Mouse (Mus musculus) spleen, adult 2 months (tissue): ENCODE results near the gene Ssh2. TPM values are rescaled to one million over a fixed set of nuclear protein-coding genes. Genes with fewer than 3 reads are reported as not detected.
A peak's percentile ranks its signal among the peaks of the same experiment; 100 is the strongest.

Source experiments
- DNase-seq, 2 experiments: peaks; one replicate each; pipeline versions ENCODE4 v3.0.0 to v3.0.0-alpha.2; 2012 to 2021; ENCODE audit warnings: low spot score in 2 of 2, low read depth in 1 of 2
- H3K27ac ChIP-seq: fragments of 200-500 bp; 2 replicates; pipeline ENCODE4 v1.5.1; 2012; ENCODE audit warnings: low read length, inconsistent platforms; ENCODE audit not compliant: insufficient read depth
- H3K27me3 ChIP-seq: fragments of 200-500 bp; 2 replicates; pipeline ENCODE4 v1.6.1; 2012; ENCODE audit warnings: mild to moderate bottlenecking, moderate library complexity, low read length, inconsistent platforms; ENCODE audit not compliant: control insufficient read depth, insufficient read depth
- H3K36me3 ChIP-seq: fragments of 200-500 bp; 2 replicates; pipeline ENCODE4 v1.6.1; 2012; ENCODE audit warnings: mild to moderate bottlenecking, low read length, inconsistent platforms; ENCODE audit not compliant: control insufficient read depth, insufficient read depth
- H3K4me1 ChIP-seq: fragments of 200-500 bp; 2 replicates; pipeline ENCODE4 v1.6.1; 2011; ENCODE audit warnings: inconsistent platforms; ENCODE audit not compliant: control insufficient read depth, insufficient read depth, insufficient read length
- H3K4me3 ChIP-seq: fragments of 200-500 bp; 2 replicates; pipeline ENCODE4 v1.5.1; 2011; ENCODE audit warnings: mild to moderate bottlenecking, inconsistent platforms; ENCODE audit not compliant: insufficient read depth, insufficient read length; ENCODE audit errors: extremely low read depth
- CTCF ChIP-seq: fragments of 200-500 bp; IDR thresholded peaks from 2 replicates; pipeline ENCODE4 v1.5.1; 2011; ENCODE audit warnings: mild to moderate bottlenecking, inconsistent platforms; ENCODE audit not compliant: insufficient read depth, insufficient read length, insufficient replicate concordance; ENCODE audit errors: extremely low read depth
- POLR2A ChIP-seq: fragments of 200-500 bp; IDR thresholded peaks from 2 replicates; pipeline ENCODE4 v1.6.1; 2011; ENCODE audit warnings: low read depth, low read length, inconsistent platforms
- WGBS: fragments of 180-500 bp; shearing (Covaris S2); methylation state at CpG from one replicate; pipeline ENCODE4 v1.1.7; 2018; 5-methylcytosine and 5-hydroxymethylcytosine counted together
- polyA plus RNA-seq: library from polyadenylated mRNA; depleted of rRNA; stranded (reverse); fragments of >200 nt; gene quantifications from 2 replicates; pipeline ENCODE4 v1.2.3, GENCODE M21; 2012

Ssh2 gene
- polyA plus RNA-seq, 1 experiment, result 21.2 TPM

- Histone ChIP-seq H3K27me3 (no peaks in the 10 kb centered on the region), H3K4me3 (no peak overlapping the region), H3K27ac (no peak overlapping the region), H3K4me1 (peaks cover 8% of the 10 kb centered on the region), H3K36me3 (peaks cover 27% of the 10 kb centered on the region)
- no peak for DNase-seq
- WGBS, result 65% methylated on average over 2 of the region's 2 CpGs
- no peak for TF ChIP-seq CTCF
- no peak for TF ChIP-seq POLR2A
These were observed 228.9 kb downstream of the Ssh2 start for GRCm38 (mm10) chr11:77444939-77445338.

- no peak overlapping the region for H3K4me3 ChIP-seq
- H3K27ac ChIP-seq, result no peak overlapping the region
- peak; percentile 49 to 51 for DNase-seq
- WGBS, result 18% methylated on average over 6 of the region's 6 CpGs
- peaks cover 8% of the 10 kb centered on the region for H3K4me1 ChIP-seq
- H3K36me3 ChIP-seq, result peaks cover 25% of the 10 kb centered on the region
- TF ChIP-seq POLR2A, result no peak
- TF ChIP-seq CTCF, result peak; percentile 37; the same call in 1 of the 2 replicates
- H3K27me3 ChIP-seq, result no peaks in the 10 kb centered on the region
These were observed 230.5 kb downstream of the Ssh2 start for GRCm38 (mm10) chr11:77446628-77447041.

- Histone ChIP-seq H3K4me1 (peaks cover 2% of the 10 kb centered on the region; the same call in 1 of the 2 replicates), H3K27ac (no peak overlapping the region), H3K4me3 (no peak overlapping the region), H3K36me3 (peaks cover 33% of the 10 kb centered on the region), H3K27me3 (no peaks in the 10 kb centered on the region)
- no peak for TF ChIP-seq CTCF
- no peak for TF ChIP-seq POLR2A
- WGBS, result 92% methylated on average over 7 of the region's 7 CpGs
- DNase-seq, result no peak
These were observed 233.1 kb downstream of the Ssh2 start for GRCm38 (mm10) chr11:77449224-77449623.

- peaks cover 42% of the 10 kb centered on the region for H3K36me3 ChIP-seq
- 95% methylated on average over 2 of the region's 2 CpGs for WGBS
- TF ChIP-seq POLR2A (no peak), CTCF (no peak)
These were observed 235.6 kb downstream of the Ssh2 start for GRCm38 (mm10) chr11:77451670-77452069.

GRCm38 (mm10) chr11:77453388-77453787 is 237.3 kb downstream of the Ssh2 start:
- Histone ChIP-seq H3K27ac (no peak overlapping the region), H3K4me1 (no peaks in the 10 kb centered on the region), H3K36me3 (peaks cover 40% of the 10 kb centered on the region), H3K4me3 (no peak overlapping the region), H3K27me3 (no peaks in the 10 kb centered on the region)
- WGBS, result 91% methylated on average over 2 of the region's 2 CpGs
- no peak for DNase-seq
- TF ChIP-seq CTCF, result no peak
- no peak for TF ChIP-seq POLR2A

More at GRCm38 (mm10) chr11:77451670-77452069, 235.6 kb downstream of the Ssh2 start:
- Histone ChIP-seq H3K4me3 (no peak overlapping the region), H3K27ac (no peak overlapping the region), H3K27me3 (no peaks in the 10 kb centered on the region), H3K4me1 (peaks cover 1% of the 10 kb centered on the region; the same call in 1 of the 2 replicates)
- no peak for DNase-seq

- Histone ChIP-seq H3K27me3 (no peaks in the 10 kb centered on the region), H3K4me1 (no peaks in the 10 kb centered on the region), H3K27ac (no peak overlapping the region), H3K4me3 (no peak overlapping the region), H3K36me3 (peaks cover 25% of the 10 kb centered on the region)
- 91% methylated on average over 9 of the region's 9 CpGs for WGBS
- TF ChIP-seq POLR2A (no peak), CTCF (no peak)
- no peak for DNase-seq
These were observed 239.9 kb downstream of the Ssh2 start for GRCm38 (mm10) chr11:77455770-77456510.

- Histone ChIP-seq H3K4me1 (no peaks in the 10 kb centered on the region), H3K36me3 (peaks cover 24% of the 10 kb centered on the region), H3K27ac (no peak overlapping the region), H3K27me3 (no peaks in the 10 kb centered on the region), H3K4me3 (no peak overlapping the region)
- no peak for DNase-seq
- WGBS, result 74% methylated on average over 6 of the region's 6 CpGs
- no peak for TF ChIP-seq CTCF
- no peak for TF ChIP-seq POLR2A
These were observed 240.8 kb downstream of the Ssh2 start for GRCm38 (mm10) chr11:77456866-77457265.
